Mouse (Mus musculus) embryonic facial prominence, embryonic 12.5 days (tissue): ENCODE results near the gene Ccno. TPM values are rescaled to one million over a fixed set of nuclear protein-coding genes. Genes with fewer than 3 reads are reported as not detected.
"Not testable (repeated sequence)": the region's sequence is repeated elsewhere in the genome, so short reads cannot be mapped to it uniquely, and the experiment has no call there.

Source experiments
- ATAC-seq: fragments of 200-750 bp; cut with Nextera tagmentation; 2 replicates; pipeline ENCODE4 v1.8.0; 2017; ENCODE audit not compliant: insufficient number of reproducible peaks, insufficient read depth, low FRiP score, low TSS enrichment
- H3K27ac ChIP-seq: fragments of 300-500 bp; sonication (generic); 2 replicates; pipeline ENCODE4 v1.5.1; 2016; ENCODE audit warnings: mild to moderate bottlenecking
- H3K27me3 ChIP-seq: fragments of 300-500 bp; sonication (generic); 2 replicates; pipeline ENCODE4 v1.6.1; 2016; ENCODE audit warnings: mild to moderate bottlenecking, moderate library complexity
- H3K36me3 ChIP-seq: fragments of 300-500 bp; sonication (generic); 2 replicates; pipeline ENCODE4 v1.6.1; 2016; ENCODE audit warnings: mild to moderate bottlenecking
- H3K4me1 ChIP-seq: fragments of 300-500 bp; sonication (generic); 2 replicates; pipeline ENCODE4 v1.6.1; 2016
- H3K4me2 ChIP-seq: fragments of 300-500 bp; sonication (generic); replicated peaks from 2 replicates; pipeline ENCODE4 v1.6.1; 2016; ENCODE audit warnings: mild to moderate bottlenecking, moderate library complexity
- H3K4me3 ChIP-seq: fragments of 300-500 bp; sonication (generic); 2 replicates; pipeline ENCODE4 v1.5.1; 2016; ENCODE audit warnings: mild to moderate bottlenecking
- H3K9ac ChIP-seq: fragments of 300-500 bp; sonication (generic); 2 replicates; pipeline ENCODE4 v1.6.1; 2016; ENCODE audit warnings: mild to moderate bottlenecking, moderate library complexity
- H3K9me3 ChIP-seq: fragments of 300-500 bp; sonication (generic); 2 replicates; pipeline ENCODE4 v1.6.1; 2016; ENCODE audit warnings: mild to moderate bottlenecking, moderate library complexity
- WGBS: fragments of 180-500 bp; shearing (Covaris S2); methylation state at CpG from one replicate; pipeline ENCODE4 v1.1.7; 2016; 5-methylcytosine and 5-hydroxymethylcytosine counted together
- polyA plus RNA-seq: library from polyadenylated mRNA; unstranded; fragments of >200 nt; fragmentation: Nextera tagmentation; extraction: Ambion mirVana; gene quantifications from 2 replicates; pipeline ENCODE4 v1.2.1, GENCODE M21; 2016

The Ccno gene
- polyA plus RNA-seq, 1 experiment from 2014 or later, result 0.79 TPM

DNA sequence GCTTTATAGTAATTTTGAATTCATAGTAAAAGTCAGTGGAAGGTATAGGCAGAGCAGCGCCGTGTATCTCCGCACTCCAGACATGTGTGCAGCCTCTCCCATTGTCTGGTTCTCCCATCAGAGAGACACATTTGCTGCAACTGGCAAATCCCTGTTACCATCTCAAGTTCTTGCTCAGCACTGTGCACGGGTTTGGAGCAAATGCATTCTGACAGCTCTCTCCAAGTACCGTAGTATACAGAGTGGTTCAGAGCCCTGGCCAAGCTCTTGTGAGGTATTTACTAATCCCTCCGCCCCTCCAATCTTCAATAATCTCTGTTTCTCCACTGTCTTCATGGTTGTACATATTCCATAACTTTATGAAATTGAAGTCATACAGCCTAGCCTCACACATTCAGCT, 25.1 kb downstream of the Ccno start:
- Histone ChIP-seq H3K36me3 (no peaks in the 10 kb centered on the region), H3K9ac (no peak overlapping the region), H3K4me1 (no peaks in the 10 kb centered on the region), H3K9me3 (no peaks in the 10 kb centered on the region), H3K4me2 (no peak overlapping the region), H3K27ac (no peak overlapping the region), H3K27me3 (no peaks in the 10 kb centered on the region), H3K4me3 (no peak overlapping the region)
- WGBS, result 79% methylated on average over 6 of the region's 6 CpGs
- no peak for ATAC-seq

- not testable (repeated sequence) for ATAC-seq, H3K4me3 ChIP-seq, H3K27me3 ChIP-seq, H3K9me3 ChIP-seq, H3K27ac ChIP-seq, H3K9ac ChIP-seq, H3K4me1 ChIP-seq, H3K36me3 ChIP-seq
- 58% methylated on average over 20 of the region's 20 CpGs for WGBS
- H3K4me2 ChIP-seq, result 0 out of 2 replicates have a peak overlapping the region, but pooled peaks have one; percentile 21
Measured at GRCm38 (mm10) chr13:113013174-113013953, 25.8 kb downstream of the Ccno start.

- no peaks in the 10 kb centered on the region for H3K4me1 ChIP-seq
- no peak for ATAC-seq
- H3K9me3 ChIP-seq, result no peaks in the 10 kb centered on the region
- no peak overlapping the region for H3K27ac ChIP-seq
- no peak overlapping the region for H3K4me3 ChIP-seq
- H3K27me3 ChIP-seq, result peaks cover 6% of the 10 kb centered on the region; the same call in 1 of the 2 replicates
- H3K9ac ChIP-seq, result no peak overlapping the region
- H3K36me3 ChIP-seq, result no peaks in the 10 kb centered on the region
- no peak overlapping the region for H3K4me2 ChIP-seq
- 93% methylated on average over 2 of the region's 2 CpGs for WGBS
Measured at GRCm38 (mm10) chr13:113021521-113021920, 33.9 kb downstream of the Ccno start.

DNA sequence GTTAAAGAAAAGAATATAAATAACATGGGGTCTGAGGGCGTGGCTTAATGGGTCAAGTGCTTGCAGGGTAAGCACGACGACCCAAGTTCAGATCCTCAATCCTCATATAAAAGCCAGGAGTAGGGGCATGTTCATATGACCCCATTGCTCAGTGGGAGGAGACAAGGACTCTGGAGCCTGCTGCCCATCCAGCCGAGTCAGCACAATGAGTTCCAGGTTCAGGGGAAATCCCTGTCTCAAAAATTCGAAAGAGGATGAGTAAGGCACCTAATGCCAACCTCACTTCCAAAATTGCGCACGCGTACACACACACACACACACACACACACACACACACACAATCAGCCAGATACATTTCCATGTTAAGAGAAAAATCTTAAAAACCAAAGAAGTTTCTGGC, 34.9 kb downstream of the Ccno start:
- WGBS, result 74% methylated on average over 8 of the region's 8 CpGs
- peaks cover 6% of the 10 kb centered on the region; the same call in 1 of the 2 replicates for H3K27me3 ChIP-seq
- no peak for ATAC-seq
- no peaks in the 10 kb centered on the region for H3K9me3 ChIP-seq
- H3K9ac ChIP-seq, result no peak overlapping the region
- no peak overlapping the region for H3K27ac ChIP-seq
- H3K4me3 ChIP-seq, result no peak overlapping the region
- H3K4me1 ChIP-seq, result no peaks in the 10 kb centered on the region
- H3K4me2 ChIP-seq, result no peak overlapping the region
- H3K36me3 ChIP-seq, result no peaks in the 10 kb centered on the region

DNA sequence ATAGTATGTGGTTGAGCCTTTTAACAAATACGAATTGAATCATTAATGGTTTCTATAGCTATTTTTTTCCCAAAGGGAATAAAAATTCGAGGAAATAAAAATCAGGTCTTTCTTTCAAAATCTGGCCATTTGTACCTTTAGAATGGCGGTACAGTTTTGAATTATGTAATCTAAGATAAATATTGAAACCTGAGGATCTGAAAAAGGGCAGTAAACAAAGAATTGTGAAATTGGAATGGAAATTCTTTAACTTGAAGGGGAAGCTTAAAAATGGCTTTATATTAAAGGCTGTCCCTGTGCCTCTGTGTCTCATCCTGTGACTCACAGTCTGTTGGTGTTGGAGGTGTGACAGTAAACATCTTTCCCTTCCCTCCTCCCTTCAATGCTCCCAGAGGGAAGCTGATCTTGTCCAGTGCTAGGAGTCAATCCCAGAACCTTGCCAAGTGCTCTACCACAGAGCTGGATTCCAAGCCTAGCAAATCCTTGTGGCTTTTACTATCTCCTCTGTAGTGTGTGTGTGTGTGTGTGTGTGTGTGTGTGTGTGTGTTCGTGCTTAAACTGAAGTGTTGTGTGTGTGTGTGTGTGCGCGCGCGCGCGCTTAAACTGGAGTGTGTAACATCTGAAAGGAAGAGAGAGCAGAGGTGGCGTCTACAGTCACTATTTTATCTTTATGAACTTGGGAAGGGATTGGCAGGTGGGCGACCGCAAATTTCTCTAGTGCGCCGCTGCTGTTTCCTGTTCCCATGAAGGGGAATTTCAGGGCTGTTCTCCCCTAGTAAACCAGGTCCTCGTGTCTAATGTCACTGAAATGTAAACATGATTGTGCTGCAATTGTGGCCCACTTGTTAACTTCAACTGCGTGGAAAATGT, 35.9 kb downstream of the Ccno start:
- no peak overlapping the region for H3K4me3 ChIP-seq
- no peak overlapping the region for H3K27ac ChIP-seq
- ATAC-seq, result no peak
- 78% methylated on average over 17 of the region's 17 CpGs for WGBS
- no peaks in the 10 kb centered on the region for H3K9me3 ChIP-seq
- H3K4me1 ChIP-seq, result no peaks in the 10 kb centered on the region
- H3K4me2 ChIP-seq, result no peak overlapping the region
- peaks cover 6% of the 10 kb centered on the region; the same call in 1 of the 2 replicates for H3K27me3 ChIP-seq
- no peaks in the 10 kb centered on the region for H3K36me3 ChIP-seq
- H3K9ac ChIP-seq, result no peak overlapping the region

GRCm38 (mm10) chr13:113031351-113031750, 43.7 kb downstream of the Ccno start:
- H3K9ac ChIP-seq, result peak overlapping the region; percentile 61
- peak overlapping the region; percentile 53 for H3K4me3 ChIP-seq
- 0 out of 2 replicates have a peak, but pooled peaks cover 6% of the 10 kb centered on the region for H3K4me1 ChIP-seq
- ATAC-seq, result no peak
- H3K36me3 ChIP-seq, result no peaks in the 10 kb centered on the region
- peaks cover 32% of the 10 kb centered on the region for H3K27me3 ChIP-seq
- H3K4me2 ChIP-seq, result peak overlapping the region; percentile 92
- H3K27ac ChIP-seq, result no peak overlapping the region
- WGBS, result 2% methylated on average over 7 of the region's 7 CpGs
- H3K9me3 ChIP-seq, result no peaks in the 10 kb centered on the region

- H3K36me3 ChIP-seq, result no peaks in the 10 kb centered on the region
- H3K4me3 ChIP-seq, result peak overlapping the region; percentile 53
- H3K4me1 ChIP-seq, result 0 out of 2 replicates have a peak, but pooled peaks cover 6% of the 10 kb centered on the region
- WGBS, result 1% methylated on average over 40 of the region's 40 CpGs
- peak overlapping the region; percentile 92 for H3K4me2 ChIP-seq
- peak overlapping the region; percentile 36; the same call in 1 of the 2 replicates for H3K27ac ChIP-seq
- peaks cover 32% of the 10 kb centered on the region for H3K27me3 ChIP-seq
- peak; percentile 41; the same call in 1 of the 2 replicates for ATAC-seq
- H3K9ac ChIP-seq, result peak overlapping the region; percentile 61
- H3K9me3 ChIP-seq, result no peaks in the 10 kb centered on the region
Measured at GRCm38 (mm10) chr13:113031792-113032571, 44.4 kb downstream of the Ccno start.

GRCm38 (mm10) chr13:113032831-113033230, 45.2 kb downstream of the Ccno start:
- Histone ChIP-seq H3K36me3 (no peaks in the 10 kb centered on the region), H3K4me1 (0 out of 2 replicates have a peak, but pooled peaks cover 6% of the 10 kb centered on the region), H3K4me3 (no peak overlapping the region), H3K9me3 (no peaks in the 10 kb centered on the region), H3K4me2 (no peak overlapping the region), H3K27ac (no peak overlapping the region), H3K27me3 (peaks cover 35% of the 10 kb centered on the region), H3K9ac (no peak overlapping the region)
- no peak for ATAC-seq

GRCm38 (mm10) chr13:113034271-113034886, 46.8 kb downstream of the Ccno start:
- Histone ChIP-seq H3K27me3 (peaks cover 35% of the 10 kb centered on the region), H3K9me3 (no peaks in the 10 kb centered on the region), H3K36me3 (no peaks in the 10 kb centered on the region), H3K4me2 (peak overlapping the region; percentile 95), H3K27ac (no peak overlapping the region), H3K9ac (no peak overlapping the region), H3K4me1 (0 out of 2 replicates have a peak, but pooled peaks cover 6% of the 10 kb centered on the region), H3K4me3 (peak overlapping the region; percentile 51)
- no peak for ATAC-seq
- 2% methylated on average over 11 of the region's 11 CpGs for WGBS

DNA sequence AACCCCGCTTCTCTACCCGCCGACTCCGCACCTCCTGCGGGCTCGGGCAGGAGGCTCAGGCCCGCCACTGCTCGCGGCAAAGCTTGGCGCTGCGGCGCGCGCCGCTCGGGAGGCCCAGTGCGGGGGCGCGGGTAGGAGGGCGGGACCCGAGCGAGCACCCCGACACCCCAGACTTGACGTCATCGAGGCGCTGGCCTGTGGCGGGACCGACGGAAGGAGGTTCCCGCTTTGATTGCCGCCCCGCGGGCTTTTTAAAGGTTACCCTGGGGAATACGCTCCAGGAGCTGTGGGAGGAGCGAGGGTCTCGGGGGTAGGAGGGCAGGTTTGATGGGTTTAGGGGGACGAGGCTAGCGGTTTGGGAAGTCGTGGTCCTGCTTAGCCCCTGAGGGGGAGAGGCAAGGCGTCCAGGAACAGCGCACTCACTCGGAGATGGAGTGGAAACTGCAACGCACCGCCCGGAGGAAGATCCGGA, 47.4 kb downstream of the Ccno start, which contains the start of gene Cdc20b:
Gene Cdc20b (plus strand): TSS at position 162 of the 472 bp plus-strand sequence.
- H3K27me3 ChIP-seq, result peaks cover 35% of the 10 kb centered on the region
- H3K4me1 ChIP-seq, result 0 out of 2 replicates have a peak, but pooled peaks cover 6% of the 10 kb centered on the region
- under 1% methylated on average over 46 of the region's 46 CpGs for WGBS
- peak within 1 kb of the TSS; percentile 51 for H3K4me3 ChIP-seq
- H3K9me3 ChIP-seq, result no peaks in the 10 kb centered on the region
- H3K27ac ChIP-seq, result no peak within 1 kb of the TSS
- H3K36me3 ChIP-seq, result no peaks in the 10 kb centered on the region
- H3K9ac ChIP-seq, result peak within 1 kb of the TSS; percentile 50
- no peak for ATAC-seq
- H3K4me2 ChIP-seq, result peak within 1 kb of the TSS; percentile 95
